Mouse (Mus musculus) Muller cell, postnatal 12 days (primary cell): ENCODE measurements at regions not wholly inside any gene's neighbourhood (a gene's known extent, or its start where the extent isn't known, plus 50 kb on each side); places are given as distances from the start of the nearest gene placed in this dataset.

Experiments used
- DNase-seq: peaks from one replicate; pipeline ENCODE4 v3.0.0-alpha.2; 2015; ENCODE audit errors: inconsistent ontology term

GRCm38 (mm10) chr3:143806940-143807339 is 398.1 kb downstream of the Lmo4 start:
- no peak for DNase-seq

- DNase-seq: no peak
These were observed 407.2 kb downstream of the Lmo4 start for GRCm38 (mm10) chr3:143797850-143798249.

GRCm38 (mm10) chr3:143790905-143791304 is 414.1 kb downstream of the Lmo4 start:
- peak; percentile 11 for DNase-seq

- peak; percentile 92 for DNase-seq
These were observed 415.0 kb downstream of the Lmo4 start for GRCm38 (mm10) chr3:143789932-143790570.

GRCm38 (mm10) chr3:143786889-143787288 is 418.1 kb downstream of the Lmo4 start:
- no peak for DNase-seq

- DNase-seq: peak; percentile 59
These were observed 420.6 kb downstream of the Lmo4 start for GRCm38 (mm10) chr3:143784353-143784791.

GRCm38 (mm10) chr3:143778161-143778560 is 426.9 kb downstream of the Lmo4 start:
- DNase-seq: peak; percentile 21

- DNase-seq: no peak
These were observed 445.7 kb downstream of the Lmo4 start for GRCm38 (mm10) chr3:143759337-143759736.

GRCm38 (mm10) chr3:143753197-143753596 is 451.8 kb downstream of the Lmo4 start:
- no peak for DNase-seq

GRCm38 (mm10) chr3:143752660-143753059 is 452.4 kb downstream of the Lmo4 start:
- no peak for DNase-seq

GRCm38 (mm10) chr3:143750128-143750527 is 454.9 kb downstream of the Lmo4 start:
- DNase-seq: no peak

GRCm38 (mm10) chr3:143743649-143744048 is 461.4 kb downstream of the Lmo4 start:
- no peak for DNase-seq

GRCm38 (mm10) chr3:143742786-143743571 is 462.0 kb downstream of the Lmo4 start:
- DNase-seq: no peak

GRCm38 (mm10) chr3:143738676-143739075 is 466.3 kb downstream of the Lmo4 start:
- no peak for DNase-seq

- no peak for DNase-seq
These were observed 467.2 kb downstream of the Lmo4 start for GRCm38 (mm10) chr3:143737844-143738243.

- DNase-seq: peak; percentile 47
These were observed 468.2 kb downstream of the Lmo4 start for GRCm38 (mm10) chr3:143736651-143737398.

GRCm38 (mm10) chr3:143734791-143735190 is 470.2 kb downstream of the Lmo4 start:
- DNase-seq: no peak

- DNase-seq: no peak
These were observed 471.9 kb downstream of the Lmo4 start for GRCm38 (mm10) chr3:143732966-143733725.

GRCm38 (mm10) chr3:143729473-143730076 is 475.4 kb downstream of the Lmo4 start:
- no peak for DNase-seq

- peak; percentile 40 for DNase-seq
These were observed 482.4 kb downstream of the Lmo4 start for GRCm38 (mm10) chr3:143722571-143722970.

- DNase-seq: no peak
These were observed 482.9 kb downstream of the Lmo4 start for GRCm38 (mm10) chr3:143722082-143722481.
